Mouse (Mus musculus): ENCODE measurements around the gene Med24.

Gene Med24

DNA sequence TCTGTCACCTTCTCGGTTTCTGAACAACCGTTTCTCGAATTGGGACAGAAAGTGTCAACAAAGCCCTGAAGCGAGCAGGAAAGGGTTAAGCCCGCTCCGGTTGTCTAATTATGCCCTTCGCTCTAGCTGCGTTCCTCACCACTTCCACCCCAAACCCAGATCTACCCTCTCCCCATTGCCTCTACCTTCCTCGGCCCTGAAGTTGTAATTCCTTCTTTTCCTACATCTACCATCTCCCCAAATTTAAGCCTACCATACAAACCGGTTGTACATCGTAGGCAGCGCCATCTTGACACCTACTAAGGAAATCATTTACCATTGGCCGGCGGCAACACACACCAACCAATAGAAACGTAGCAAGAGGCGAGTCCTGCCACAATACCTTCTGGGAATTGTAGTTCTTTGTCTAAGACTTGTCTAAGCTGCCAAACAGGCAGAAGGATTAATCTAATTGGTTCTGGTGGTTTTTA lies at the start of gene Med24:
TSS of gene Med24 (minus strand) at position 317 of the 470 bp plus-strand sequence.
- peak; percentile 64 to 77 for DNase-seq (ENCODE audit: low spot score in 2 of 2)

DNA sequence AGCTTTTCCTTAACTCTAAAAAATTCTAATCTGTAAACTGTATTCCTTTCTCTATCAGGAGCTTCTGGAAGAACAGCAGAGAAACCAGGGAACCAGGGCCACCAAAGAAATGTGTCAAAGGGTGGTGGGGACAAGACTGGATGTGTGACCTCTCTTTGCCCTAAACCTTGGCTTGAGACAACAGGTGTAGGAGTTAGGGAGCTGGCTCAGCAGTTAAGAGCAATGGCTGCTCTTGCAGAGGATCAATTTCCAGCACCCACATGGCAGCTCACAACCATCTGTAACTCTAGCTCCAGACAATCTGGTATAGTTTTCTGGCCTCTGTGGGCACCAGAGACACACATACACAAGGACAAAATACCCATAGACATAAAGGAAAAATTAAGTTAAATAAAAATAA lies 48.7 kb upstream of the Med24 start:
- DNase-seq (ENCODE audit: low spot score in 2 of 2), result no peak

DNA sequence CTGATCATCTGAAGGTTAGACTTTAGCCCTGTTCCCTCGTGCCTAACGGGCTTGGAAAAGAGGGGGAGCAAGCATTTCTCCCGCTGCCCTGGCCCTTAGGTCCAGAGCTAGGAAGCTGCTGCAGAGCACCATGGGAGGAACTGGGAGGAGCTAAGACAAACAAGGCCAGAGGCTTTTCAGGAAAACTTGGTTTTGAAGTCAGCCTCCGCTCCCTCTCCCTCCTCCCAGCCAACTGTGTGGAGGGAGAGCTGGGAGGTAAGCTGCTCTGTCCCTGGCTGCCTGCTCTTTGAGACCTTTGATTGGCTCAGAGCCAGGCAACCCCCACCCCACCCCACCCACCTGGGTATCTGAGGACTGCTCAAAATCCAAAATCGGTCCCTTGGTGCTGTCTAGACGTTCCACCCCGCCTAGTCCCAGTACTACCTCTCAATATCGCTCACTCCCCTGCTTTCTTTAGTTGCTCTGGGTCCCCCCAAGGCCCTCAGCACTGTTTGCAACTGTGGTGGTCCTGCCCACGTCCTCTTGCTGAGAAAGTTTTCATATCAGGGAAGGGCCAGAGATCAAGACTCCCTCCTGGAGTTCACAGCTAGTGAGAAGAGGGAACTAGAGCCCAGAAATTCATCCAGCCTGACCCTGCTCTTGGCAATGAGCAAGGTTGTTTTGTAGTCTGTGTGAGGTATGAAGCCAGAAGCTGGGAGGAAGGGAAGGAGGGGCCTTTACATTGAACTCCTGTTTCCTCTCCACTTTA lies 47.8 kb upstream of the Med24 start:
- no peak for DNase-seq (ENCODE audit: low spot score in 2 of 2)

DNA sequence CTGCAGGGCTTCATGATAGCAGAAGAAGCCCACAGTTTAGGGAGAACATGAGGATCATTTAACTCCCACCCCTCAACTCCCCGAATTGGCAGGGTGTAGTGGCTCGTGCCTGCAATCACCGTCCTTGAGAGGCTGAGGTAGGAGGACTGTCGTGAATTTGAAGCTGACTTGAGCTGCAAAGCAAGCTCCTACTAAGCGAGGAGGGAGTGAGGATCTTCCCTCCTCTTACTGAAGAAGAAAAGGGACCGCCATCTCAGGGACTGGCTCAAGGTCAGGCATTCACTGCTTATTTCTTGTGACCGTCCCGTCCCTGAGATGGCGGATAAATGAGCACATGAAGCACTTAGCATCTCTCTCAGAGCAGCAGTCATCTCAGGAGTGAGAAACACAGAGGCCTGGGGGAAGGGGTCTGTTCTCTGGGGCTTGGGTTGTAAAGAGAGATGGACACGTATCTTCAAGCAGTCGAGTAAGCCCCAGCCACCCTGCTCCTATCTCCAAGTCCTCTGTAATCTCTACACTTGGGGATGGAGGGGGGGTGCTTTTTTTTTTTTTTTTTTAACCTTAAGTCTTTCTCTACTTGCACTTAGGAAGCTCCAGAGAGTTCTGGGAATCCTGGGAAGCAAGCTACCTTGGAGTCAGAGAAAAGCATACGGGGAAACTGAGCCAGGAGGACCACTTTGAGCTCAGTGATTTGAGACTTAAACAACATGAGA lies 47.0 kb upstream of the Med24 start:
- DNase-seq (ENCODE audit: low spot score in 2 of 2), result no peak

DNA sequence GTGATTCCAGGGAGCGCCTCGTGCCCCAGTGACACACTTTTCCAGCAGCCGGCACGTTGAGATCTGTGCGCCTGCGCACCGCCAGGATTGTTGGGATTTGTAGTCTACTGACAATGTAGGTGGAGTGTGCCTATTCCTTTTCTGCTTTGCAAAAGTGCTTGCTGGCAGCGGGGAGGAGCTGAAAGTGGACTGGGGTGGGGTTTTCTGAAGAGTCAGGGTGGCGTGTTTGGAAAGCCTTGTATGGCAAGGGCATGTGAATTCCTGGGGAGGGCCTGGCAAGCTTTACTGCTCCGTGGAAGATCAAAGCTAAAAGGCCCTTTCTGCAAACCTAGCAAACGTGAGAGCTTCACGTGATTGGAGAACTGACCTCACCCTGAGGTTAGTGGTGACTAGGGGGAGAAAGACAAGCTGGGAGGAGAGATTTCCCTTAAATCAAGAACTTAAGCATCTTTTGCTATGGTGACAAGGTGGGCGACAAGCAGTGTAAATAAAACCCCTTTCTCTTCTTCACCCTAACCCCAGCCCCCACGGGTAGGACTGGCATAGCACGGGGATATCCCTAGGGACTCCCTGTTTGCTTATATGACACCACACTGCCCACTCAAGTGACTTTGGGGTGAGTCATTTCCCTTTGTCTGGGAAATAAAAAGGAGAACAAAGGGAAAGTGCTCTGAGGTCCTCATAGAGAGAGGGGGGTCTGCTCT lies 46.3 kb upstream of the Med24 start:
- peak; percentile 71 to 74 for DNase-seq (ENCODE audit: low spot score in 2 of 2)

DNA sequence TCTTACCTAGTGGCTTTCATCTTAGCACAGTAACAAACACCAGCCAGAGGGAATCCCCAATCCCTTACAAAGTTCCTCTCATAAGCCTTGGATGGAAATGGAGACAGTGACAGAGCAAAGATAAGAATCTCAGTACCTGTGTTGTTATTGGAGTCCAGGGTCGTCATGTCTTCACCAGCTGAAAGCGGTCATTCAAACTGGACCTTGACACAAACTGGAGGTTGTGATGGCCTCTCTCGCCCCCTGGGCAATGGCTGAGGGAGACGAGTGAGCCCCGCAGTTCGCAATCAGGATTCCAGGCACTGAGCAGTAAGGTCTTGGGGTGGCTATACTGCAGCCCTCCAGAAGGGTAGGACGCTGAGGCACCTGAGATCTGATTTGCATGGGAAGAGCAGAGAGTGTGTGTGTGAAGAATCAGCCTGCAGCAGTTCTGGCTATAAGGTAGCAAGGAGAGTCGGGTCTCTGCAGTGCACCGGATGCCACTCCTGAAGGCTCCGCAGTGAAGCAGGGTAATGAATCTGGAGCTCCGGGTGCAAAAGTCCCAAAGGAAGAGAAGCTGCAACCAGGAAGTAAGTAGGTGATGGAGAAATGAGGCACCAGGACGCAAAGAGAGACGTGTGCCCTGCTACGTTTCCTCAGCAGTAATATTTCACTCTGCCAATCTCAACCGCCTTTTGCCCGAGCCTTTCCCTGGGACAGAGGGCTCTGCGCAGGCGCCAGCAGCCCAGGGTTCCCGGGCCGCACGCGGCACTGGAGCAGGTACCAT lies 45.5 kb upstream of the Med24 start, which contains the start of gene Nr1d1:
TSS of gene Nr1d1 (minus strand) at position 752 of the 766 bp plus-strand sequence.
- no peak for DNase-seq (ENCODE audit: low spot score in 2 of 2)

DNA sequence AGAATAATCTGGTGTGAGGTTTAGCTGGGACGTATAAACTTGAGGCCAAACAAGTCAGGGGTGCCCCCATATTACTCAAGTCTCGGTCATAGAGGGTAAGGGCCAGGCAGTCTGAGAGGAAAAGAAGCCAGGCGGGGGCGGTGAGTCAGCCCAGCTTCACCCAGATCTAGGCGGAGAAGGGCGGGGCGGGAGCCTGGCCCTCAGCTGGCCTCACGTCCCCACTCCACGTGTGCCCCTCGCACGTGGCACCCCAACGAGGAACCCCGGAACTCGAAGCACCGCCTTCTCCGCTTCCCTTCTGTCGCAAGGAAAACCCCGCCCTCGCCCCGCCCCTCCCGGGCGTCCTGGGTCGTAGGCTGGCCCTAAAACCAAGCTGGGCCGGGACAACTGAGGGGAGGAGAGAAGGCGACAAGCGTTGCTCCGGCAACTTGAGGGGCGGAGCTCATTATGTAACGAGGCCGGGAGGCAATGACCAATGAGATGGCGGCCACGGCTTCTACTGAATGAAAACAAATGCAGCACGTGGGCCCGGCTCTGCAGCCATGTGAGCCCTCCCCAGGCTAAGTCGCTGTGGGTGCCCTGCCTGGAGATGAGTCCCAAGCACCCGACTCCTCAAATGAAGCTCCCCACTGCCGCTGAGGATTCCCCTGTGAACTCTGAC lies 44.5 kb upstream of the Med24 start:
- DNase-seq (ENCODE audit: low spot score in 2 of 2), result peak; percentile 89 to 92

DNA sequence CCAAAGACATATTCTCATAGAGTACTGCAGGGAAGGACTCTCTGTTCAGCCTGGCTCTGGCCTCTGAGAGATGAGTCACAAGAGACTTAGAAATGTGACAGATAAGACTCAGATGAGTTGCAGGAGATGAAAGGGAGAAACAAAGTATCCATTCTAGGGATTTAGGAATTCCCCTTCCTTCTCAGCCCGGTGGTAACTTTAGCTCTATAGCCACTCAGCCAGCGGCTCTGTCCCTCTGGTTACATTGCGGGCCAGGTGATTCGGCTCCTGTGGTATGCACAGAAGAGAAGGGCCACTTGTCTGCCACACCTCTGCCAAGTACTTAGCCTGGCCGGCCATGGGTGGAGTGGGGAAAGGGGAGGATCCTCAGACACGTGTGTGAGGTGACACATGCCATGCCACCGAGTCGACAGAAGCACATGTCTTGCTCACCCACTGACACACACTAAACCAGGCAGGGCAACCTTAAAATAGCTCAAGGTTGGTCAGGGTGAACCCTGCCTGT lies 43.5 kb upstream of the Med24 start:
- DNase-seq (ENCODE audit: low spot score in 2 of 2), result no peak

DNA sequence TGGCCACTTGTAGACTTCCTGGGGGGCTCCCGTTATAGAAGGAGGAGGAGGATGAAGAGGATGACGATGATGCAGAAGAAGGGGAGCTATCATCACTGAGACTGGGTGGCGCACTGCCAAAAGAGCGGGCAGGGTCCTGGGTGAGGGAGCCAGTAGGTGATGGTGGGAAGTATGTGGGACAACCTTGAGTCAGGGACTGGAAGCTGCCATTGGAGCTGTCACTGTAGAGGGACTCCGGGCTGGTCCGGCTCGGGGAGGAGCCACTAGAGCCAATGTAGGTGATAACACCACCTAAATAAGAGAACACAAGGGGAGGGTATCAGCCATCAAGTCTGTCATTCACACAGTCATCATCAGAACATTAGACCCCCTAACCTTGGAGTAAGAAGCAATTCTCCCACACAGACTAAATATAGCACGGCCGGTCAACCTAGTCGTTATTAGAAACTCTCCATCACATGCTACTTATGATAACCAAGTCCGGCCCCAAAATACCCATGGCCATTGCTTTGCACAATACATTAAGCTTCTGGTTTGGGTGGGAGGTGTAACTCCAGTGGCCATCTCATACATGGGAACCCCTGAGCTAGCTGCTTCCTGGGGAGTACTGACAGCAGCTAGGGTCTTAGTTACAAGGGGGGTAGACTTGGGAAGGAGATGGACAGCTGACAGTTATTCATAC lies 42.8 kb upstream of the Med24 start:
- DNase-seq (ENCODE audit: low spot score in 2 of 2), result no peak

DNA sequence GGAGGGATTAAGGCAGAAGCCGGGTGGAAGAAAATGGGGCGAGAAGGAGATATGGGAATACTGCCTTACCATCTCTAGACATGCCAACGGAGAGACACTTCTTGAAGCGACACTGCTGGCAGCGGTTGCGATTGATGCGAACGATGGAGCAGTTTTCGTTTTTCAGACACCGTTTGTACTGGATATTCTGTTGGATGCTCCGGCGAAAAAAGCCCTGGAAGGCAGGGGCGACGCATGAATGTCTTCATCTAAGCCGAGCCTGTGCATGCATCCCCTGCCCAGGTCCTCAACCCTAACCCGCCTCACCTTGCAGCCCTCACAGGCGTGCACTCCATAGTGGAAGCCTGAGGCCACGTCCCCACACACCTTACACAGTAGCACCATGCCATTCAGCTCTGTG lies 41.9 kb upstream of the Med24 start:
- no peak for DNase-seq (ENCODE audit: low spot score in 2 of 2)

DNA sequence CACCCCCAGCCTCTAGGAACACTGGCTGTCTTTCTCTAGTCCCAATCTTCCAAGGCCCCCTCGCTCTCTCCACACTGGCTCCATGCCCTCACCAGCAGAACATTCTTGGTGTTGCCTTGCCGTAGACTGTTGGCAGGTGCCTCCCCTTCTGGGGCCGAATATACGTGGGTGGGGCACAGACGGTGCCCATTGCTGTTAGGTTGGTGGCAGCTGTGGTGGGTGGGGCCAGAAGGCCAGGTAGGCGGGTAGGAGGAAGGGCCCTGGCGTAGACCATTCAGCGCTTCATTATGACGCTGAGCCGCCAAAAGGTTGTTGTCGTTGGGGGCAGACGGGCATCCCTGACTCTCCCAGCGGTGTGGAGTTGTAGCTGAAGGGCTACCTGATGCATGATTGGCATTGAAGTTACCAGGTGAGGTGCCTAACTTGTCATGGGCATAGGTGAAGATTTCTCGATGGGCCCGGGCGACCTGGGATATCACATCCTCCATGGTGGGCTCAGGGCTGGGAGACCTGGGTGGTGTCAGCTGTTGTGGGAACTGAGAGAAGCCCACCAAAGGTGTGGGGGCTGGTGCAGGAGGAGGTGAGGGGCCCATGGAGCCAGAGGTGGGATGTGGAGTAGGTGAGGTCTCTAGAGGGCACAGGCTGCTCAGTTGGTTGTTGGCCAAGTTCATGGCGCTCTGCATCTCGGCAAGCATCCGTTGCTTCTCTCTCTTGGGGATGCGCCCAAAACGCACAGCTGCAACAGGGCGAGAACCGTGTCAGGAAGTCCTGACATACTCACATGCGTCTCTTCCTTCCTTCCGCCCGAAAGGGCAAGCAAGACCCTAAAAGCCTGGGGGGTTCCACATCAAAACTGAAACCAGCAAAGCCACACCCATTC lies 41.1 kb upstream of the Med24 start:
- DNase-seq (ENCODE audit: low spot score in 2 of 2), result peak in 1 of 2 experiments; percentile 11

DNA sequence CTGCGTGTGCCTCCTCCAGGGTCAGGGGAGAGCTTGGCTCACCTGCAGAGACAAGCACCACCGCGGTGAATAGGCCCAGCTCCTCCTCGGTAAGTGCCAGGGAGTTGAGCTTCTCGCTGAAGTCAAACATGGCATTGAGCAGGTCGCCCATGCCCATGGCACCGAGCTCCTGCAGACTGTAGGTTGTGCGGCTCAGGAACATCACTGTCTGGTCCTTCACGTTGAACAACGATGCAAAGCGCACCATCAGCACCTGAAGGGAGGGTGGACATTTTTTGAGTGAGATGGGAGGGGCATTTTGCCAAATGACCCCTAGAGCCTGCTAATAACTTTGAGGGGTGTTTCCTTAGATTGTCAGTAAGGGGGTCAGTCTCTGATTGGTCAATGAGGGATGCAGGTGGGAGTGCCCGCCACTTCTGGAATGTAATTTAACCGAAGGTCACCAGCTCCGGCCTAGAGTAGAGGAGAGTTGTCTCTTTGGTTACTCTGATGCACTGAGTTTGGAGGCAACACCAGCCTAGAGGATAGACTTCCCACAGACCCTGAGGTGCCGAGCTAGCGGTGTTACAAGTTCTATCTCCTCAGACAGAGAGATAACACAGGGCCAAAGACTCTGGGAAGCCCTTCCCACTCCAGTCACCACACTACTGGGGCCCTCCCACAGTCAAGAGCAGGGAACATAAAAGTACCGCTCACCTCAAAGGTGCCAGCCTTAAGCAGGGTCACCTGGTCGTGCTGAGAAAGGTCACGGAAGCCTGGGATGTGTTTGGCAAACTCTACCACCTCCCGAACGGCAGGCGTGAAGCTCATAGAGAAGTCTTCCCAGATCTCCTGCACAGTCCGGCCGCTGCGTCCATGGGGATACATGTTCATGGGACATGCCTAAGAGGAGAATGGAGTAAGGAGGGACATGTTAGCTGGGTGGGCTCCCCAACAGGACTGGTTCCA lies 40.0 kb upstream of the Med24 start:
- peak in 1 of 2 experiments; percentile 6 for DNase-seq (ENCODE audit: low spot score in 2 of 2)

DNA sequence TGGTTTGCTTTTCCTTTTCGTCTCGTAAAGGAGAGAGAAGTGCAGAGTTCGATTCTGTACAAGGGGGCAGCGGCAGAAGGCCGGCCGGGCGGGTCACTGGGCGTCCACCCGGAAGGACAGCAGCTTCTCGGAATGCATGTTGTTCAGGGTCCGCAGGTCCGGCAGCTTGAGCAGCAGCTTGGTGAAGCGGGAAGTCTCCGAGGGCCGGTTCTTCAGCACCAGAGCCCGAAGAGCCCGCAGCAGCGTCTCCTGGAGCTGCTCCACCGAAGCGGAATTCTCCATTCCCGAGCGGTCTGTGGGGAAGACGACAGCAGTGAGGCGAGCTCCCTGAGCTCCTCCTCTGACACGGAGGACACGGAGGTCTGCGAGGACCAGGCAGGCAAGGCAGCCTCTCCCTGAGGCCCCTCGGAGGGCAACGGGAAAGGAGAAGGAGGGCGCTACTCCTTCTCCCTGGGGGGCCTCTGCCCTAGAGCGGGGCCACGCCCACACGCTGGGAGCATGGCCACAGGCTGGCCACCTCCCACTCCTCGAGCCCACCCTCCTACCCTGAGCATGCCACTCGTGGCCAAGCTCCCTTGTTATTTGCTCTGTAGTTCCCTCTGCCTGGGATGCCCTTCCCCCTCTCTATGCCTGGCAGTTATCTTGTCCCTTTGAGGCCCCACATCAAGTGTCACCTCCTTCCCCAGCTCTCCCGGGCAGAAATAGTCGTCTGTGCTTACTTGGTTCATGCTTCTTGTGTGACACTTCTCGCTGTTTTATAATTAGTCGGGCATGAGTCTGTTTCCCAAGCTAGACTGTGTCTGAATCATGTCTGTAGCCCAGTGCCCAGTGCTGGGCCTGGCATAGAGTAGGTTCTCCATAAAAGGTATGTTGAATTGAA lies 39.1 kb upstream of the Med24 start:
- no peak for DNase-seq (ENCODE audit: low spot score in 2 of 2)

DNA sequence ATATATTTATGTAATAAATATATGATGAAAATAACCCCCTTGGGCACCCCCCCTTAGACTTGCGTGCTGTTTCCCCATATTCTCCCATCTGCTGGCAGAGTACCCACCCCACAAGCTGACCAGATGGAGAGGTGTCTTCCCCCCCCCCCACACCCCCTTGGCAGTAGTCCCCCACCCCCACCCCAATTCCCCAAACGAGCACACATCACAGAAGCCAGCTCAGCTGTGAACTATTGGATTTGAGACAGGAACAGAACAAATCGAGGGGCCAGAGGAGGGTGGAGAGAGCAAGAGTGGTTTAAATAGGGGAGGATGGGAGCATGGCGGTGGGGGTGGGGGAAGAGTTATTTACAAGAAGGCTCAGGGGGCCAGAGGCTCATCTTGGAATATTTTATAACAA lies 38.5 kb upstream of the Med24 start:
- no peak for DNase-seq (ENCODE audit: low spot score in 2 of 2)

DNA sequence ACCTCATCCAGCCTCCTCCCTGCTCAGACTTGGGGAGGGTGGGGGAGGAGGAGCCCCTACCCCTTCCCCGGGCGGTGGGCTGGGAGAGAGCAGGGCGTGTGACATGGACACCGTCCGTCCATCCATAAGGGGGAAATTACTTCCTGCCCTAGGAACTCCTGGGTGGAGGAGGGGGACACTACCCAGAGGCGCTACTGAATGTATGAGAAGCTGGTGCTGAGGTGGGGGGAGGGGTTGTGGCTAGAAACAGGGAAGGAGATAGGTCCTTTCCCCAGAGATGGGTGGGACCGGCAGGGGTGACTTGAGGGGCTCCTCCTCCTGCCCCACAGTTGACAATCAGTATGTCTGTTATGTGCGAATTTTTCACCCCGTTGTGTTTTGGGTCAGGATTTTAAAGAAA lies 38.0 kb upstream of the Med24 start:
- DNase-seq (ENCODE audit: low spot score in 2 of 2), result no peak

DNA sequence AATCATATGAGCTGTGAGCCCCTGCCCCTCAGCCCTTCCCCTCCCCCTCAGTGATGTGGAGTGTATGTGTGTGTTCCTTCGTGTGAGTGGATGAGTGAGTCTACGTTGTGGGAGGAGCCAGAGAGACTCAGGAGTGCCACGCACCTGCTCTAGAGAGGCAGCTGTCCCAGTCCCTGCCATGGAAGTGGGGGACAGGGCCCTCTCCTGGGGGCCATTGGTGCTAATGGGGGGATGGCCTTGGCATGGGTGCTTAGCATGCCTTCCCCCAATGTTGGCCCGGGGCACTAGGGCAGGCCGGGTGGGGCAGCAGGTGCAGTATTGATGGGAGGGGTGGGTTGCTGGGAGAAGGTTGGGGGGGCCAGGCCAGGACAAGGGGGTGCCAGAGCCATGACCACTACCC lies 37.6 kb upstream of the Med24 start:
- DNase-seq (ENCODE audit: low spot score in 2 of 2), result no peak

DNA sequence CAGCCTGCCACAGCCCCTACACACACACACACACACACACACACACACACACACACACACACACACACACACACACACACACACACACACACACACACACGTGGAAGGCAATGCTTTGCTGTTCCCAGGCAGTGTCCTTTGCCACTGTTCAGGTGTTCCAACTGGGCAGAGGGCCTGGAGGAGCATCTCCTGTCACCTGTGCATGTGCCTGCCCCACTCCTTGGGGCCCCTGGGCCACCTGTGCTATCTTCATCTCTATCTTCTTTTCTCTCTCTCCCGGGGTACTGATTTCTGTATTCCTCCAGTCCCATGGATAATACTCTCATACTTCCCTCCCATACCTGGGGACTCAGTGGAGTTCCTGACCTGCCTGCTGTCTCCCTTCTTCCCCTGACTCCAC lies 37.1 kb upstream of the Med24 start:
- no peak for DNase-seq (ENCODE audit: low spot score in 2 of 2)

Data from spleen, postnatal 14 days (tissue).